Comparison of ENCODE assay signal across 8 mouse cellular contexts in the genomic region with DNA sequence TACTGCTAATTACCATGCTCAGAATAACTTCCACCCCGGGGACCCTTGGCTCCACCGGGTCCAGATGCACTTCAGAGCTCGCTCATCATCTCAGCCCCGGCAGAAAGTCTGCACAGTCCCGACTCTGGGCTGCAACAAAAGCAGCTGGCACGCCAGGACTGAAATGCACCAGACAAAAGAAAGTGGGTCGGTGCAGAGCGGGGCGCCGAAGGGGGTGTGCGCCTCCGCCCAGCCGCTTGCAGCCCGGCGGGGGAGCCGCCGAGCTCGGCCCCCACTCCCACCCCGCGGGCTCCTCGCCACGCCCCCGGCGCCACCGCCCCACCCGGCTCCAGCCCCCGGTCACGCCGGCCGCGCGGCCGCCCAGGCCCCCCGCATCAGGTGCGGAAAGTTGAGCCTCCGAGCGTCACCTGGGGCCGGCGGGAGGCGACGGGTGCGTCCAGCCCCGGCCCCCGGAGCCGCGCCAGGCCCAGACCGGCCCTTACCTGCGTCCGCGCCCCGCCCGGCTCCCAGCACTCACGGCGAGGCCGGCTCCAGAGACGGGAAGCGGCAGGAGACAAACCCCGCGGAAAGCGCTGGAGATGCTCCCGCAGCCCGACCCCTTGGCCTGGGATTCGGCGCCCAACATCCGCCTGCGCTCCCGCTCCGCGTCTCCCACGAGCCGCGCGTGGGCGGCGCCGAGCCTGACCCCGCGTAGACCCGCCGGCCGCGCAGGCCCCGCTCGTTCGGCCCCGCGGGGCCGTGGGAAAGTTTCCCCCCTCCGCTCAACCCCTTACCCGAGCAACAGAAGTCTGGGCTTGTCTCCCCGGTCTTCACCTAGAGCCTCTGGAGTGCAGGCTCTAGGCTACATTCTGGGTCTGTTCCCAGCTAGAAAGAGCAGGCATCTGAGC. TPM values are rescaled to one million over a fixed set of nuclear protein-coding genes. Genes with fewer than 3 reads are reported as not detected.
DNase-seq lines count a peak whose midpoint lies in the region; ATAC-seq and TF ChIP-seq lines count a peak whose summit lies in the region.

No protein-coding gene starts in this region.

- no peaks in the 10 kb centered on the region for H3K27me3 ChIP-seq in embryonic facial prominence, embryonic 11.5 days (ENCODE audit: control insufficient read depth, insufficient read depth, low read length)
- H3K27me3 ChIP-seq in heart, embryonic 14.5 days (ENCODE audit: control insufficient read depth, insufficient read depth, low read length), result no peaks in the 10 kb centered on the region
- no peaks in the 10 kb centered on the region for H3K27me3 ChIP-seq in kidney, postnatal 0 days (ENCODE audit: insufficient read depth, low read length)
- no peaks in the 10 kb centered on the region for H3K27me3 ChIP-seq in liver, embryonic 11.5 days (replicated peaks; ENCODE audit: control insufficient read depth, insufficient read depth, low read length)
- H3K27me3 ChIP-seq in midbrain, embryonic 16.5 days (ENCODE audit: control insufficient read depth, insufficient read depth, low read depth, low read length), result no peaks in the 10 kb centered on the region

- peak overlapping the region; percentile 80 for H3K4me3 ChIP-seq in embryonic facial prominence, embryonic 11.5 days (ENCODE audit: low read depth, low read length)
- peak overlapping the region; percentile 81 to 88 for H3K4me3 ChIP-seq in heart, embryonic 14.5 days (ENCODE audit: control insufficient read depth in 1 of 2, insufficient read depth in 1 of 2, low read depth in 1 of 2, low read length in 2 of 2)
- H3K4me3 ChIP-seq in kidney, postnatal 0 days (replicated peaks; ENCODE audit: low read depth, low read length), result peak overlapping the region; percentile 87
- H3K4me3 ChIP-seq in liver, embryonic 11.5 days (ENCODE audit: low read depth, low read length), result peak overlapping the region; percentile 75
- peak overlapping the region; percentile 83 for H3K4me3 ChIP-seq in midbrain, embryonic 16.5 days (ENCODE audit: low read depth, low read length)

- H3K4me2 ChIP-seq in embryonic facial prominence, embryonic 11.5 days (ENCODE audit: low read depth, low read length), result peak overlapping the region; percentile 94
- H3K4me2 ChIP-seq in heart, embryonic 14.5 days (ENCODE audit: low read length), result peak overlapping the region; percentile 93
- peak overlapping the region; percentile 99 for H3K4me2 ChIP-seq in kidney, postnatal 0 days (ENCODE audit: low read length)
- peak overlapping the region; percentile 94 for H3K4me2 ChIP-seq in liver, embryonic 11.5 days
- H3K4me2 ChIP-seq in midbrain, embryonic 16.5 days (ENCODE audit: low read length), result peak overlapping the region; percentile 59

- no peak overlapping the region; the same call in 1 of the 2 replicates for H3K27ac ChIP-seq in embryonic facial prominence, embryonic 11.5 days (replicated peaks; ENCODE audit: low read depth, low read length)
- no peak overlapping the region for H3K27ac ChIP-seq in heart, embryonic 14.5 days (replicated peaks in 1 of 2; ENCODE audit: control insufficient read depth in 1 of 2, insufficient read depth in 1 of 2, low read depth in 2 of 2, low read length in 2 of 2)
- peak overlapping the region; percentile 62 for H3K27ac ChIP-seq in kidney, postnatal 0 days
- H3K27ac ChIP-seq in liver, embryonic 11.5 days (ENCODE audit: low read depth, low read length), result no peak overlapping the region; the same call in 1 of the 2 replicates
- H3K27ac ChIP-seq in midbrain, embryonic 16.5 days (ENCODE audit: low read length), result peak overlapping the region; percentile 86

- peak; percentile 93 for ATAC-seq in embryonic facial prominence, embryonic 11.5 days (replicated peaks; ENCODE audit: insufficient number of reproducible peaks, low FRiP score, low TSS enrichment, low read depth)
- peak; percentile 64 for ATAC-seq in heart, embryonic 14.5 days (ENCODE audit: insufficient number of reproducible peaks, insufficient read depth, low FRiP score, low read depth)
- peak; percentile 91 for ATAC-seq in kidney, postnatal 0 days (replicated peaks; ENCODE audit: low FRiP score, low read depth)
- ATAC-seq in liver, embryonic 11.5 days (replicated peaks; ENCODE audit: low FRiP score), result peak; percentile 64
- ATAC-seq in midbrain, embryonic 16.5 days, result peak; percentile 91

- H3K36me3 ChIP-seq in embryonic facial prominence, embryonic 11.5 days (replicated peaks; ENCODE audit: control insufficient read depth, insufficient read depth, low read depth, low read length), result no peaks in the 10 kb centered on the region
- no peaks in the 10 kb centered on the region for H3K36me3 ChIP-seq in heart, embryonic 14.5 days (ENCODE audit: control insufficient read depth, insufficient read depth, low read length)
- no peaks in the 10 kb centered on the region for H3K36me3 ChIP-seq in kidney, postnatal 0 days (ENCODE audit: insufficient read depth, low read length)
- no peaks in the 10 kb centered on the region for H3K36me3 ChIP-seq in liver, embryonic 11.5 days (ENCODE audit: control insufficient read depth, insufficient read depth, low read length)
- H3K36me3 ChIP-seq in midbrain, embryonic 16.5 days (ENCODE audit: control insufficient read depth, insufficient read depth, low read length), result no peaks in the 10 kb centered on the region

- H3K4me1 ChIP-seq in embryonic facial prominence, embryonic 11.5 days (ENCODE audit: control insufficient read depth, insufficient read depth, low read length), result no peaks in the 10 kb centered on the region
- peaks cover 4 to 7% of the 10 kb centered on the region in 2 experiments; a peak in 3 of 4 replicates for H3K4me1 ChIP-seq in heart, embryonic 14.5 days (ENCODE audit: control insufficient read depth in 2 of 2, insufficient read depth in 2 of 2, low read length in 2 of 2)
- 0 out of 2 replicates have a peak, but pooled peaks cover 3% of the 10 kb centered on the region for H3K4me1 ChIP-seq in kidney, postnatal 0 days (replicated peaks; ENCODE audit: insufficient read depth, low read length)
- peaks cover 2% of the 10 kb centered on the region; the same call in 1 of the 2 replicates for H3K4me1 ChIP-seq in liver, embryonic 11.5 days (replicated peaks; ENCODE audit: control insufficient read depth, insufficient read depth, low read length)
- H3K4me1 ChIP-seq in midbrain, embryonic 16.5 days (ENCODE audit: control insufficient read depth, insufficient read depth, low read length), result peaks cover 11% of the 10 kb centered on the region

- under 1% methylated on average over 49 of the region's 91 CpGs for WGBS in embryonic facial prominence, embryonic 11.5 days
- WGBS in heart, embryonic 14.5 days, result under 1% methylated on average over 83 of the region's 91 CpGs
- under 1% methylated on average over 78 of the region's 91 CpGs for WGBS in kidney, postnatal 0 days
- WGBS in liver, embryonic 11.5 days, result under 1% methylated on average over 62 of the region's 91 CpGs
- WGBS in midbrain, embryonic 16.5 days, result under 1% methylated on average over 59 of the region's 91 CpGs

- H3K9ac ChIP-seq in embryonic facial prominence, embryonic 11.5 days (replicated peaks; ENCODE audit: low read length), result peak overlapping the region; percentile 90
- peak overlapping the region; percentile 76 for H3K9ac ChIP-seq in heart, embryonic 14.5 days (ENCODE audit: low read length)
- peak overlapping the region; percentile 86 for H3K9ac ChIP-seq in kidney, postnatal 0 days (ENCODE audit: low read depth, low read length)
- H3K9ac ChIP-seq in liver, embryonic 11.5 days (ENCODE audit: low read depth, low read length), result peak overlapping the region; percentile 68
- peak overlapping the region; percentile 97 for H3K9ac ChIP-seq in midbrain, embryonic 16.5 days (ENCODE audit: low read depth, low read length)

- H3K9me3 ChIP-seq in embryonic facial prominence, embryonic 11.5 days (replicated peaks; ENCODE audit: control insufficient read depth, low read length), result no peaks in the 10 kb centered on the region
- H3K9me3 ChIP-seq in heart, embryonic 14.5 days (ENCODE audit: control insufficient read depth, low read length), result no peaks in the 10 kb centered on the region
- H3K9me3 ChIP-seq in kidney, postnatal 0 days (replicated peaks; ENCODE audit: low read length), result no peaks in the 10 kb centered on the region
- no peaks in the 10 kb centered on the region for H3K9me3 ChIP-seq in liver, embryonic 11.5 days (ENCODE audit: control insufficient read depth, low read length)
- H3K9me3 ChIP-seq in midbrain, embryonic 16.5 days (replicated peaks; ENCODE audit: control insufficient read depth, low read length, poor library complexity, severe bottlenecking), result no peaks in the 10 kb centered on the region

- DNase-seq in layer of hippocampus, adult 11-12 months (ENCODE audit: low spot score), result peak; percentile 43
- DNase-seq in layer of hippocampus, adult 9-10 months (ENCODE audit: low spot score), result no peak
- peak; percentile 65 for DNase-seq in embryonic facial prominence, embryonic 11.5 days (ENCODE audit: low spot score)
- peak; percentile 48 for DNase-seq in kidney, postnatal 0 days (ENCODE audit: low spot score)
- DNase-seq in liver, embryonic 11.5 days (ENCODE audit: low spot score), result peak; percentile 62
- DNase-seq in testis, postnatal 14 days (ENCODE audit: low spot score), result peak; percentile 76

- TF ChIP-seq CTCF in kidney, postnatal 0 days (IDR thresholded peaks at IDR 0.05; ENCODE audit: low read depth), result no peak

RNA-seq across cellular contexts. Expression of gene Rnf180, which starts 0.6 kb away (rescaled TPM):
- polyA plus RNA-seq in embryonic facial prominence, embryonic 11.5 days (2014; fragmentation: Nextera tagmentation; extraction: Ambion mirVana), result 8.2 and 9.9 TPM in 2 replicates
- 2.9 and 3.3 TPM in 2 replicates for polyA plus RNA-seq in heart, embryonic 14.5 days (2014; fragmentation: Nextera tagmentation; extraction: Ambion mirVana)
- polyA plus RNA-seq in kidney, postnatal 0 days (2015; fragmentation: Nextera tagmentation; extraction: Ambion mirVana), result 7.1 and 7.3 TPM in 2 replicates
- 2.2 and 2.9 TPM in 2 replicates for polyA plus RNA-seq in liver, embryonic 11.5 days (2014; fragmentation: Nextera tagmentation; extraction: Ambion mirVana)
- 38.6 and 46.1 TPM in 2 replicates for polyA plus RNA-seq in midbrain, embryonic 16.5 days (2015; fragmentation: Nextera tagmentation; extraction: Ambion mirVana)

Comparison
In these comparisons a context has a peak if more than half of its experiments do, and no peak if none do; other contexts are left out.
1. H3K27ac ChIP-seq: peak in kidney, postnatal 0 days (single experiment) and midbrain, embryonic 16.5 days (single experiment); none in embryonic facial prominence, embryonic 11.5 days (single experiment), heart, embryonic 14.5 days (0 of 2) and liver, embryonic 11.5 days (single experiment).
2. Peak in every context shown above with its lines, with median percentiles within 50 percentile points of each other: ATAC-seq, H3K4me2 ChIP-seq, H3K4me3 ChIP-seq and H3K9ac ChIP-seq.